Mouse (Mus musculus) gastrocnemius, adult 2 months (tissue): ENCODE measurements around the gene Csnk1e. TPM values are rescaled to one million over a fixed set of nuclear protein-coding genes. Genes with fewer than 3 reads are reported as not detected.

ENCODE experiments used
- DNase-seq: peaks from one replicate; pipeline ENCODE4 v3.0.0; 2022
- H3K27ac ChIP-seq: fragments of 200-600 bp; 2 replicates; pipeline ENCODE4 v1.8.1; 2022; ENCODE audit warnings: mild to moderate bottlenecking
- H3K4me3 ChIP-seq: fragments of 200-600 bp; 2 replicates; pipeline ENCODE4 v1.8.1; 2022; ENCODE audit warnings: mild to moderate bottlenecking, moderate library complexity
- CTCF ChIP-seq: fragments of 200-600 bp; IDR thresholded peaks from 2 replicates; pipeline ENCODE4 v1.8.1; 2022; ENCODE audit warnings: antibody characterized with exemption, mild to moderate bottlenecking, moderate library complexity
- intact Hi-C: fragments of 180-260 bp; cut with DNase I; formaldehyde crosslinking; loops from one replicate; pipeline ENCODE4 v1.15.1; 2025
- total RNA-seq, 2 experiments: library from RNA; stranded (reverse); gene quantifications; 2 replicates each; pipeline ENCODE4 v1.2.3; 2021

The Csnk1e gene
- total RNA-seq, 2 experiments from 2014 or later = 41.8 to 61.4 TPM

GRCm38 (mm10) chr15:79413201-79413600, 42.2 kb downstream of the Csnk1e start:
- peak overlapping the region; percentile 48; the same call in 1 of the 2 replicates for H3K27ac ChIP-seq
- no peak overlapping the region for H3K4me3 ChIP-seq
- intact Hi-C loops = no loop called here
- no peak for DNase-seq
- TF ChIP-seq CTCF = no peak

GRCm38 (mm10) chr15:79411363-79412065, 43.9 kb downstream of the Csnk1e start:
- peak overlapping the region; percentile 63 for H3K27ac ChIP-seq
- peak; percentile 51 for TF ChIP-seq CTCF
- no peak overlapping the region for H3K4me3 ChIP-seq
- DNase-seq = no peak
- intact Hi-C loops = loop anchor here (2.0 kb wide), 1 partner anchor 55 kb away; no protein-coding TSS in a partner anchor

- Histone ChIP-seq H3K4me3 (no peak overlapping the region), H3K27ac (peak overlapping the region; percentile 25; the same call in 1 of the 2 replicates)
- intact Hi-C loops = no loop called here
- TF ChIP-seq CTCF = no peak
- DNase-seq = no peak
These were observed 46.2 kb downstream of the Csnk1e start for GRCm38 (mm10) chr15:79409077-79409573.

- intact Hi-C loops = no loop called here
- Histone ChIP-seq H3K4me3 (no peak overlapping the region), H3K27ac (peak overlapping the region; percentile 64)
- no peak for DNase-seq
- no peak for TF ChIP-seq CTCF
These were observed 48.8 kb downstream of the Csnk1e start for GRCm38 (mm10) chr15:79406564-79406963.

- no peak for TF ChIP-seq CTCF
- H3K27ac ChIP-seq = peak overlapping the region; percentile 99
- DNase-seq = no peak
- intact Hi-C loops = no loop called here
- H3K4me3 ChIP-seq = no peak overlapping the region; the same call in 1 of the 2 replicates
These were observed 51.1 kb downstream of the Csnk1e start for GRCm38 (mm10) chr15:79404277-79404676.

- TF ChIP-seq CTCF = no peak
- Histone ChIP-seq H3K4me3 (peak overlapping the region; percentile 96), H3K27ac (peak overlapping the region; percentile 99)
- intact Hi-C loops = loop anchor here (2.0 kb wide), 2 partner anchors 23 to 33 kb away; no protein-coding TSS in a partner anchor
- no peak for DNase-seq
These were observed 51.6 kb downstream of the Csnk1e start for GRCm38 (mm10) chr15:79403763-79404210.

GRCm38 (mm10) chr15:79402836-79403762, 52.3 kb downstream of the Csnk1e start, which contains the start of gene Tmem184b:
TSS of gene Tmem184b (minus strand) at chr15:79403569.
- no peak for TF ChIP-seq CTCF
- peak; percentile 94 for DNase-seq
- intact Hi-C loops = loop anchor here (2.0 kb wide), 2 partner anchors 22 to 34 kb away; no protein-coding TSS in a partner anchor
- Histone ChIP-seq H3K4me3 (peak within 1 kb of the TSS; percentile 96), H3K27ac (peak within 1 kb of the TSS; percentile 99)

- peak overlapping the region; percentile 99 for H3K27ac ChIP-seq
- no peak for TF ChIP-seq CTCF
- DNase-seq = no peak
- intact Hi-C loops = loop anchor here (2.0 kb wide), 2 partner anchors 21 to 35 kb away; no protein-coding TSS in a partner anchor
- peak overlapping the region; percentile 96 for H3K4me3 ChIP-seq
These were observed 53.2 kb downstream of the Csnk1e start for GRCm38 (mm10) chr15:79402176-79402575.

GRCm38 (mm10) chr15:79400975-79401365, 54.4 kb downstream of the Csnk1e start:
- intact Hi-C loops = no loop called here
- H3K27ac ChIP-seq = peak overlapping the region; percentile 99
- peak; percentile 80 for DNase-seq
- peak overlapping the region; percentile 96 for H3K4me3 ChIP-seq
- no peak for TF ChIP-seq CTCF

GRCm38 (mm10) chr15:79400134-79400974, 55.0 kb downstream of the Csnk1e start:
- peak; percentile 54 for DNase-seq
- no peak for TF ChIP-seq CTCF
- Histone ChIP-seq H3K27ac (peak overlapping the region; percentile 99), H3K4me3 (peak overlapping the region; percentile 96)
- intact Hi-C loops = no loop called here

- no peak for DNase-seq
- intact Hi-C loops = no loop called here
- no peak for TF ChIP-seq CTCF
- H3K27ac ChIP-seq = peak overlapping the region; percentile 99
- peak overlapping the region; percentile 96 for H3K4me3 ChIP-seq
These were observed 55.9 kb downstream of the Csnk1e start for GRCm38 (mm10) chr15:79399231-79400052.
